In genomic region chr1:33721020-33721419, GRCm38 (mm10) we compare ENCODE assay signal across 9 mouse cellular contexts. TPM values are rescaled to one million over a fixed set of nuclear protein-coding genes. Genes with fewer than 3 reads are reported as not detected.
A peak's percentile ranks its signal among the peaks of the same experiment; 100 is the strongest.
DNase-seq lines count a peak whose midpoint lies in the region; ATAC-seq and TF ChIP-seq lines count a peak whose summit lies in the region.
"Had no signal": no experiment of that assay in that cellular context is flagged by ENCODE, and none has a peak within 500 bp of the region (broad histone marks: within the 10 kb centered on the region; RNA-seq: fewer than 3 reads in every experiment).

No protein-coding gene starts in this region.

- H3K9ac ChIP-seq in kidney, postnatal 0 days (ENCODE audit: low read depth, low read length), result no peak overlapping the region
- peak overlapping the region; percentile 84 for H3K9ac ChIP-seq in hindbrain, postnatal 0 days (replicated peaks; ENCODE audit: low read length)

- no peaks in the 10 kb centered on the region for H3K9me3 ChIP-seq in kidney, postnatal 0 days (replicated peaks; ENCODE audit: low read length)
- H3K9me3 ChIP-seq in embryonic facial prominence, embryonic 10.5 days, result no peaks in the 10 kb centered on the region
- no peaks in the 10 kb centered on the region for H3K9me3 ChIP-seq in hindbrain, postnatal 0 days (ENCODE audit: low read length)

- H3K79me2 ChIP-seq in myocyte (ENCODE audit: control insufficient read depth, insufficient read depth), result peaks cover 12% of the 10 kb centered on the region

- DNase-seq in kidney, postnatal 0 days (ENCODE audit: low spot score), result no peak
- no peak for DNase-seq in kidney, postnatal 4 days
- no peak for DNase-seq in embryonic facial prominence, embryonic 10.5 days (ENCODE audit: low spot score)
- DNase-seq in hindbrain, postnatal 0 days (ENCODE audit: low spot score), result no peak
- DNase-seq in adrenal gland, adult 18-20 months (ENCODE audit: low spot score in 2 of 2), result no peak
- no peak for DNase-seq in left cerebral cortex, adult 18-20 months (ENCODE audit: low spot score in 2 of 2)
- DNase-seq in adipocyte (ENCODE audit: low spot score), result no peak
- DNase-seq: kidney, postnatal 36 days had no signal

- TF ChIP-seq POLR2A in myocyte (IDR thresholded peaks at IDR 0.05; ENCODE audit: insufficient read length, low read depth), result no peak

- no peak for ATAC-seq in kidney, postnatal 0 days (replicated peaks; ENCODE audit: low FRiP score, low read depth)
- no peak for ATAC-seq in hindbrain, postnatal 0 days

- no peaks in the 10 kb centered on the region for H3K27me3 ChIP-seq in kidney, postnatal 0 days (ENCODE audit: insufficient read depth, low read length)
- H3K27me3 ChIP-seq in embryonic facial prominence, embryonic 10.5 days (replicated peaks; ENCODE audit: low read depth, poor library complexity, severe bottlenecking), result no peaks in the 10 kb centered on the region
- no peaks in the 10 kb centered on the region for H3K27me3 ChIP-seq in hindbrain, postnatal 0 days (ENCODE audit: insufficient read depth, low read length)
- H3K27me3 ChIP-seq in myocyte (ENCODE audit: control insufficient read depth, insufficient read depth, insufficient read length), result no peaks in the 10 kb centered on the region

- 0 out of 2 replicates have a peak overlapping the region, but pooled peaks have one; percentile 90 for H3K4me3 ChIP-seq in kidney, postnatal 0 days (replicated peaks; ENCODE audit: low read depth, low read length)
- peak overlapping the region; percentile 90 for H3K4me3 ChIP-seq in embryonic facial prominence, embryonic 10.5 days
- peak overlapping the region; percentile 70; the same call in 1 of the 2 replicates for H3K4me3 ChIP-seq in hindbrain, postnatal 0 days (ENCODE audit: low read length)
- H3K4me3 ChIP-seq in myocyte, result peak overlapping the region; percentile 29

- H3K36me3 ChIP-seq in kidney, postnatal 0 days (ENCODE audit: insufficient read depth, low read length), result peaks cover 20% of the 10 kb centered on the region
- peaks cover 44% of the 10 kb centered on the region for H3K36me3 ChIP-seq in embryonic facial prominence, embryonic 10.5 days (replicated peaks)
- H3K36me3 ChIP-seq in hindbrain, postnatal 0 days (ENCODE audit: insufficient read depth, low read length), result peaks cover 25% of the 10 kb centered on the region
- H3K36me3 ChIP-seq in myocyte (ENCODE audit: control insufficient read depth, insufficient read depth), result peaks cover 28% of the 10 kb centered on the region

- H3K4me2 ChIP-seq in kidney, postnatal 0 days (ENCODE audit: low read length), result peak overlapping the region; percentile 91; the same call in 1 of the 2 replicates
- H3K4me2 ChIP-seq in hindbrain, postnatal 0 days (ENCODE audit: low read depth, low read length), result peak overlapping the region; percentile 71
- H3K4me2 ChIP-seq in myocyte (ENCODE audit: low read depth), result peak overlapping the region; percentile 64

- H3ac ChIP-seq in myocyte (ENCODE audit: control insufficient read depth, insufficient read length), result no peak overlapping the region

- TF ChIP-seq CTCF in kidney, postnatal 0 days (IDR thresholded peaks at IDR 0.05; ENCODE audit: low read depth), result no peak
- no peak for TF ChIP-seq CTCF in hindbrain, postnatal 0 days (IDR thresholded peaks at IDR 0.05; ENCODE audit: low read depth)

- H3K4me1 ChIP-seq in kidney, postnatal 0 days (replicated peaks; ENCODE audit: insufficient read depth, low read length), result 0 out of 2 replicates have a peak, but pooled peaks cover 3% of the 10 kb centered on the region
- H3K4me1 ChIP-seq in embryonic facial prominence, embryonic 10.5 days, result peaks cover 18% of the 10 kb centered on the region
- peaks cover 4% of the 10 kb centered on the region; the same call in 1 of the 2 replicates for H3K4me1 ChIP-seq in hindbrain, postnatal 0 days (ENCODE audit: insufficient read depth, low read length)

- WGBS in kidney, postnatal 0 days, result 80% methylated on average over 7 of the region's 7 CpGs
- 85% methylated on average over 7 of the region's 7 CpGs for WGBS in embryonic facial prominence, embryonic 10.5 days
- WGBS in hindbrain, postnatal 0 days, result 83% methylated on average over 7 of the region's 7 CpGs

- H3K27ac ChIP-seq in kidney, postnatal 0 days, result no peak overlapping the region
- no peak overlapping the region for H3K27ac ChIP-seq in embryonic facial prominence, embryonic 10.5 days (replicated peaks)
- no peak overlapping the region for H3K27ac ChIP-seq in hindbrain, postnatal 0 days

TF ChIP-seq in myocyte, 11 proteins besides CTCF, POLR2A, EP300 and RAD21:
- TF ChIP-seq CEBPB (IDR thresholded peaks at IDR 0.05; ENCODE audit: insufficient read depth, poor library complexity, severe bottlenecking) (no peak), E2F4 (IDR thresholded peaks at IDR 0.05; ENCODE audit: insufficient read depth) (no peak), TCF12 (IDR thresholded peaks at IDR 0.05; ENCODE audit: insufficient read depth, poor library complexity, severe bottlenecking) (no peak), MAX (IDR thresholded peaks at IDR 0.05; ENCODE audit: low read depth) (no peak), REST (IDR thresholded peaks at IDR 0.05; ENCODE audit: insufficient read depth, insufficient read length) (no peak), TCF3 (IDR thresholded peaks at IDR 0.05; ENCODE audit: insufficient read length, low read depth) (no peak), SRF (IDR thresholded peaks at IDR 0.05; ENCODE audit: control insufficient read depth, insufficient read length, low read depth) (no peak), MYOG (IDR thresholded peaks at IDR 0.05; ENCODE audit: control insufficient read depth in 1 of 3, insufficient read depth in 1 of 3, insufficient read length in 2 of 3, low read depth in 2 of 3) (no peak), POLR2AphosphoS2 (IDR thresholded peaks at IDR 0.05; ENCODE audit: insufficient read length, low read depth) (no peak), MYOD1 (IDR thresholded peaks at IDR 0.05; ENCODE audit: control insufficient read depth in 1 of 3, insufficient read length in 2 of 3, low read depth in 2 of 3) (no peak), USF1 (IDR thresholded peaks at IDR 0.05; ENCODE audit: low read depth) (no peak)
TF ChIP-seq in myocyte: peak in this region for 0.

RNA-seq across cellular contexts. Expression of gene Rab23, which starts 1.3 kb away (rescaled TPM):
- 17.9 and 18.4 TPM in 2 replicates for polyA plus RNA-seq in kidney, postnatal 0 days (2015; fragmentation: Nextera tagmentation; extraction: Ambion mirVana)
- polyA plus RNA-seq in embryonic facial prominence, embryonic 10.5 days (2016; fragmentation: Nextera tagmentation; extraction: Ambion mirVana), result 32.3 and 35.2 TPM in 2 replicates
- total RNA-seq in hindbrain, postnatal 0 days (2014; rRNA removed), result 9.0 and 11.6 TPM in 2 replicates
- polyA plus RNA-seq in hindbrain, postnatal 0 days (2015; fragmentation: Nextera tagmentation; extraction: Ambion mirVana), result 24.9 and 26.1 TPM in 2 replicates
- polyA plus RNA-seq in myocyte (2012; fragmentation: generic; extraction: Trizol), result 8.7 TPM
- total RNA-seq in adrenal gland, adult 18-20 months (2021), result 10 to 100 TPM in 1 of 2 experiments, 1 to 10 TPM in 1; 8.3 to 13.5 TPM
- 10 to 100 TPM; 26.8 to 31.2 TPM for total RNA-seq in left cerebral cortex, adult 18-20 months (2021)

RNA-seq across cellular contexts. Expression of gene Bag2, which starts 36.6 kb away (rescaled TPM):
- polyA plus RNA-seq in kidney, postnatal 0 days (2015; fragmentation: Nextera tagmentation; extraction: Ambion mirVana), result 76.9 and 81.0 TPM in 2 replicates
- 59.0 and 65.7 TPM in 2 replicates for polyA plus RNA-seq in embryonic facial prominence, embryonic 10.5 days (2016; fragmentation: Nextera tagmentation; extraction: Ambion mirVana)
- total RNA-seq in hindbrain, postnatal 0 days (2014; rRNA removed), result 31.8 and 34.9 TPM in 2 replicates
- polyA plus RNA-seq in hindbrain, postnatal 0 days (2015; fragmentation: Nextera tagmentation; extraction: Ambion mirVana), result 26.6 and 27.8 TPM in 2 replicates
- 37.3 TPM for polyA plus RNA-seq in myocyte (2012; fragmentation: generic; extraction: Trizol)
- 10 to 100 TPM; 15.7 to 17.9 TPM for total RNA-seq in adrenal gland, adult 18-20 months (2021)
- total RNA-seq in left cerebral cortex, adult 18-20 months (2021), result 10 to 100 TPM; 13.3 to 14.0 TPM

RNA-seq across cellular contexts. Expression of gene Prim2, which starts 51.4 kb away (rescaled TPM):
- polyA plus RNA-seq in kidney, postnatal 0 days (2015; fragmentation: Nextera tagmentation; extraction: Ambion mirVana), result 16.1 and 21.1 TPM in 2 replicates
- 54.6 and 55.5 TPM in 2 replicates for polyA plus RNA-seq in embryonic facial prominence, embryonic 10.5 days (2016; fragmentation: Nextera tagmentation; extraction: Ambion mirVana)
- 18.8 and 19.0 TPM in 2 replicates for total RNA-seq in hindbrain, postnatal 0 days (2014; rRNA removed)
- polyA plus RNA-seq in hindbrain, postnatal 0 days (2015; fragmentation: Nextera tagmentation; extraction: Ambion mirVana), result 17.9 and 18.6 TPM in 2 replicates
- polyA plus RNA-seq in myocyte (2012; fragmentation: generic; extraction: Trizol), result 8.2 TPM
- total RNA-seq in adrenal gland, adult 18-20 months (2021), result 1 to 10 TPM; 3.7 to 4.9 TPM
- 1 to 10 TPM; 6.7 to 6.9 TPM for total RNA-seq in left cerebral cortex, adult 18-20 months (2021)

Comparison
In these comparisons a context has a peak if more than half of its experiments do, and no peak if none do; other contexts are left out.
1. H3K4me3 ChIP-seq: peak in every context shown above with its lines; median percentile 90 in kidney, postnatal 0 days; 90 in embryonic facial prominence, embryonic 10.5 days; 70 in hindbrain, postnatal 0 days; 29 in myocyte.